15 mouse cellular contexts compared by ENCODE assay signal in the genomic region with DNA sequence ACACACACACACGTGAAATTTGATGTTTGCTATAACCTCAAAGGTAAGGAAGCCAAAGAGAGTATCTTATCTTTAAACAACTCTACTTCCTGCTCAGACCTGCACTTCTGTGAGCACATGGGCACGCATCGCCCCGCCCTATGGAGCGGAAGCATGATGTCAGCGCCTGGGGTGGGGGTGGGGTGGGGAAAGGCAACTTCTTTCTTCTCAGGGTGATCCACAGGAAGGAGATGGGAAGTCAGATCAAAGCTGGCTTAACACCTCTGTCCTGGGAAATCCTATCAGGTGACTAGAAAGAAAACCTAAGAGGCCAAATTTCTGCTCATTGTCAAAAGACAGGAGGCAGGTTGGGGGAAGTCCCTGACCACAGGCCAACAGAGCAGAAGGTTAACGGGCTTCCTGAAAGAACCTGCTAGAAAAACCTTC. TPM values are rescaled to one million over a fixed set of nuclear protein-coding genes. Genes with fewer than 3 reads are reported as not detected.
A peak's percentile ranks its signal among the peaks of the same experiment; 100 is the strongest.
DNase-seq lines count a peak whose midpoint lies in the region; ATAC-seq and TF ChIP-seq lines count a peak whose summit lies in the region.
"Had no signal": no experiment of that assay in that cellular context is flagged by ENCODE, and none has a peak within 500 bp of the region (broad histone marks: within the 10 kb centered on the region; RNA-seq: fewer than 3 reads in every experiment).

No protein-coding gene starts in this region.

- no peak overlapping the region for H3K4me2 ChIP-seq in lung, embryonic 14.5 days
- H3K4me2 ChIP-seq in midbrain, embryonic 11.5 days, result no peak overlapping the region
- H3K4me2 ChIP-seq: forebrain, embryonic 13.5 days; lung, embryonic 15.5 days had no signal

- no peaks in the 10 kb centered on the region for H3K27me3 ChIP-seq in lung, embryonic 14.5 days (ENCODE audit: insufficient read depth, low read length)
- H3K27me3 ChIP-seq in liver, adult 2 months (ENCODE audit: control insufficient read depth, insufficient read depth, low read length), result no peaks in the 10 kb centered on the region
- no peaks in the 10 kb centered on the region for H3K27me3 ChIP-seq in midbrain, embryonic 11.5 days (ENCODE audit: control insufficient read depth, insufficient read depth, low read length)
- H3K27me3 ChIP-seq: forebrain, embryonic 13.5 days; lung, embryonic 15.5 days had no signal

- H3K36me3 ChIP-seq in lung, embryonic 14.5 days (ENCODE audit: insufficient read depth), result no peaks in the 10 kb centered on the region
- no peaks in the 10 kb centered on the region for H3K36me3 ChIP-seq in liver, adult 2 months (ENCODE audit: control insufficient read depth, insufficient read depth, low read length)
- no peaks in the 10 kb centered on the region for H3K36me3 ChIP-seq in midbrain, embryonic 11.5 days (ENCODE audit: control insufficient read depth, insufficient read depth, low read length)
- H3K36me3 ChIP-seq: lung, embryonic 15.5 days had no signal

- 53% methylated on average over 7 of the region's 7 CpGs for WGBS in lung, embryonic 14.5 days
- WGBS in lung, adult 2 months, result 30% methylated on average over 7 of the region's 7 CpGs
- WGBS in liver, adult 2 months, result 67% methylated on average over 7 of the region's 7 CpGs
- WGBS in midbrain, embryonic 11.5 days, result 85% methylated on average over 7 of the region's 7 CpGs

- H3K4me1 ChIP-seq in lung, embryonic 14.5 days (ENCODE audit: insufficient read depth), result no peaks in the 10 kb centered on the region
- no peaks in the 10 kb centered on the region for H3K4me1 ChIP-seq in lung, adult 2 months (ENCODE audit: control insufficient read depth, insufficient read depth, low read length)
- no peaks in the 10 kb centered on the region for H3K4me1 ChIP-seq in liver, adult 2 months (ENCODE audit: control insufficient read depth, insufficient read depth, low read length)
- H3K4me1 ChIP-seq in midbrain, embryonic 11.5 days (ENCODE audit: control insufficient read depth, insufficient read depth, low read length), result no peaks in the 10 kb centered on the region
- H3K4me1 ChIP-seq: forebrain, embryonic 13.5 days; lung, embryonic 15.5 days had no signal

- H3K9me3 ChIP-seq in lung, embryonic 14.5 days (ENCODE audit: low read depth, low read length), result no peaks in the 10 kb centered on the region
- no peaks in the 10 kb centered on the region for H3K9me3 ChIP-seq in midbrain, embryonic 11.5 days (ENCODE audit: control insufficient read depth, low read length)
- H3K9me3 ChIP-seq: forebrain, embryonic 13.5 days; lung, embryonic 15.5 days had no signal

- TF ChIP-seq CTCF in lung, embryonic 14.5 days (IDR thresholded peaks at IDR 0.05; ENCODE audit: low read depth), result no peak
- TF ChIP-seq CTCF in lung, adult 2 months (IDR thresholded peaks at IDR 0.05; ENCODE audit: insufficient read depth, low read length), result no peak
- no peak for TF ChIP-seq CTCF in liver, adult 2 months (IDR thresholded peaks at IDR 0.05; ENCODE audit: low read depth, low read length)

- DNase-seq in lung, embryonic 14.5 days, result peak; percentile 3
- DNase-seq in lung, adult 2 months, result no peak
- peak; percentile 7 for DNase-seq in liver, adult 2 months (ENCODE audit: extremely low read depth, low read depth, low spot score)
- DNase-seq in thymus, postnatal 36 days, result peak; percentile 68 to 82
- DNase-seq in kidney, adult 11 months, result no peak
- DNase-seq in midbrain, embryonic 11.5 days (ENCODE audit: low spot score, missing footprints), result no peak
- no peak for DNase-seq in kidney, adult 8-10 months
- DNase-seq: heart, postnatal 36 days had no signal

- no peak overlapping the region for H3K27ac ChIP-seq in lung, embryonic 14.5 days (ENCODE audit: low read depth)
- no peak overlapping the region for H3K27ac ChIP-seq in liver, adult 2 months (replicated peaks; ENCODE audit: insufficient read depth, low read depth, low read length)
- no peak overlapping the region for H3K27ac ChIP-seq in midbrain, embryonic 11.5 days (ENCODE audit: low read depth, low read length)
- H3K27ac ChIP-seq: forebrain, embryonic 13.5 days; lung, embryonic 15.5 days had no signal

- H3K79me2 ChIP-seq in liver, adult 2 months (ENCODE audit: control insufficient read depth, insufficient read depth, low read length), result no peaks in the 10 kb centered on the region

- TF ChIP-seq POLR2A in lung, adult 2 months (IDR thresholded peaks at IDR 0.05; ENCODE audit: borderline replicate concordance, extremely low read depth, low read depth, low read length), result no peak
- no peak for TF ChIP-seq POLR2A in liver, adult 2 months (IDR thresholded peaks at IDR 0.05; ENCODE audit: extremely low read depth, insufficient read depth, low read length)

- no peak overlapping the region for H3K9ac ChIP-seq in lung, embryonic 14.5 days
- H3K9ac ChIP-seq in liver, adult 2 months (ENCODE audit: low read depth, low read length), result no peak overlapping the region
- H3K9ac ChIP-seq in midbrain, embryonic 11.5 days (ENCODE audit: low read length), result no peak overlapping the region
- H3K9ac ChIP-seq: forebrain, embryonic 13.5 days; lung, embryonic 15.5 days had no signal

- no peak overlapping the region for H3K4me3 ChIP-seq in lung, embryonic 14.5 days (ENCODE audit: low read depth, low read length)
- no peak overlapping the region for H3K4me3 ChIP-seq in lung, adult 2 months (replicated peaks; ENCODE audit: extremely low read depth, low read depth, low read length)
- H3K4me3 ChIP-seq in liver, adult 2 months (ENCODE audit: insufficient read depth, low read depth, low read length), result no peak overlapping the region
- no peak overlapping the region for H3K4me3 ChIP-seq in midbrain, embryonic 11.5 days (ENCODE audit: low read depth, low read length)
- H3K4me3 ChIP-seq: forebrain, embryonic 13.5 days; lung, embryonic 15.5 days had no signal

- ATAC-seq in lung, embryonic 14.5 days (ENCODE audit: insufficient read depth), result peak; percentile 41; the same call in 1 of the 2 replicates
- peak; percentile 96 for ATAC-seq in neutrophil, adult 5-6 weeks (ENCODE audit: extremely low read depth, insufficient number of reproducible peaks, low FRiP score, poor library complexity, severe bottlenecking)
- no peak for ATAC-seq in midbrain, embryonic 11.5 days (ENCODE audit: low FRiP score)
- ATAC-seq: forebrain, embryonic 13.5 days had no signal

RNA-seq across cellular contexts. Expression of a gene that starts 21.8 kb away (rescaled TPM):
- not detected in 2 replicates for polyA plus RNA-seq in lung, embryonic 14.5 days (2014; fragmentation: Nextera tagmentation; extraction: Ambion mirVana)
- polyA plus RNA-seq in lung, adult 2 months (2012; rRNA removed), result not detected in 2 replicates
- not detected in 2 replicates for total RNA-seq in liver, adult 2 months (2014; rRNA removed)
- 0.07 and 0.10 TPM in 2 replicates for polyA plus RNA-seq in liver, adult 2 months (2012; rRNA removed)
- total RNA-seq in neutrophil, adult 5-6 weeks (2017), result 0.49 and 0.58 TPM in 2 replicates
- not detected in 2 replicates for polyA plus RNA-seq in midbrain, embryonic 11.5 days (2014; fragmentation: Nextera tagmentation; extraction: Ambion mirVana)
- total RNA-seq: heart, postnatal 36 days; left cerebral cortex, adult 8-10 months had no signal
- polyA plus RNA-seq: forebrain, embryonic 13.5 days; gonadal fat pad, adult 2 months; kidney, embryonic 16.5 days; lung, embryonic 15.5 days; neural tube, embryonic 11.5 days had no signal

Comparison
In these comparisons a context has a peak if more than half of its experiments do, and no peak if none do; other contexts are left out.
1. DNase-seq: peak in lung, embryonic 14.5 days (single experiment), liver, adult 2 months (single experiment) and thymus, postnatal 36 days (2 of 2); none in lung, adult 2 months (single experiment), kidney, adult 11 months (single experiment), midbrain, embryonic 11.5 days (single experiment) and kidney, adult 8-10 months (0 of 2).